Mouse (Mus musculus): Measurements from ENCODE around the gene Brinp2. TPM values are rescaled to one million over a fixed set of nuclear protein-coding genes. Genes with fewer than 3 reads are reported as not detected.

The Brinp2 gene
- polyA plus RNA-seq, 1 experiment = not detected

GRCm38 (mm10) chr1:158244016-158244415 is 112.1 kb downstream of the Brinp2 start:
- Histone ChIP-seq H3K4me2 (ENCODE audit: low read depth) (no peak overlapping the region), H3K79me2 (ENCODE audit: control insufficient read depth, insufficient read depth) (no peaks in the 10 kb centered on the region), H3K4me3 (no peak overlapping the region), H3K27me3 (ENCODE audit: control insufficient read depth, insufficient read depth, insufficient read length) (no peaks in the 10 kb centered on the region), H3ac (ENCODE audit: control insufficient read depth, insufficient read length) (no peak overlapping the region), H3K36me3 (ENCODE audit: control insufficient read depth, insufficient read depth) (no peaks in the 10 kb centered on the region)
- TF ChIP-seq E2F4 (IDR thresholded peaks at IDR 0.05; ENCODE audit: insufficient read depth) = no peak
- no peak for TF ChIP-seq CEBPB (IDR thresholded peaks at IDR 0.05; ENCODE audit: insufficient read depth, poor library complexity, severe bottlenecking)
- TF ChIP-seq REST (IDR thresholded peaks at IDR 0.05; ENCODE audit: insufficient read depth, insufficient read length) = no peak
- TF ChIP-seq TCF3 (IDR thresholded peaks at IDR 0.05; ENCODE audit: insufficient read length, low read depth) = no peak
- no peak for TF ChIP-seq USF1 (IDR thresholded peaks at IDR 0.05; ENCODE audit: low read depth)

GRCm38 (mm10) chr1:158241848-158242556 is 114.1 kb downstream of the Brinp2 start:
- Histone ChIP-seq H3K4me3 (no peak overlapping the region), H3K27me3 (ENCODE audit: control insufficient read depth, insufficient read depth, insufficient read length) (no peaks in the 10 kb centered on the region), H3K79me2 (ENCODE audit: control insufficient read depth, insufficient read depth) (no peaks in the 10 kb centered on the region), H3K36me3 (ENCODE audit: control insufficient read depth, insufficient read depth) (no peaks in the 10 kb centered on the region), H3ac (ENCODE audit: control insufficient read depth, insufficient read length) (no peak overlapping the region), H3K4me2 (ENCODE audit: low read depth) (no peak overlapping the region)
- no peak for TF ChIP-seq REST (IDR thresholded peaks at IDR 0.05; ENCODE audit: insufficient read depth, insufficient read length)
- no peak for TF ChIP-seq USF1 (IDR thresholded peaks at IDR 0.05; ENCODE audit: low read depth)
- TF ChIP-seq SRF (IDR thresholded peaks at IDR 0.05; ENCODE audit: control insufficient read depth, insufficient read length, low read depth) = no peak
- no peak for TF ChIP-seq MAX (IDR thresholded peaks at IDR 0.05; ENCODE audit: low read depth)
- no peak for TF ChIP-seq POLR2A (IDR thresholded peaks at IDR 0.05; ENCODE audit: insufficient read length, low read depth)
- no peak for TF ChIP-seq E2F4 (IDR thresholded peaks at IDR 0.05; ENCODE audit: insufficient read depth)
- TF ChIP-seq TCF3 (IDR thresholded peaks at IDR 0.05; ENCODE audit: insufficient read length, low read depth) = no peak
- no peak for TF ChIP-seq TCF12 (IDR thresholded peaks at IDR 0.05; ENCODE audit: insufficient read depth, poor library complexity, severe bottlenecking)

GRCm38 (mm10) chr1:158239841-158240240 is 116.3 kb downstream of the Brinp2 start:
- no peak overlapping the region for H3ac ChIP-seq (ENCODE audit: control insufficient read depth, insufficient read length)

GRCm38 (mm10) chr1:158238722-158239121 is 117.4 kb downstream of the Brinp2 start:
- H3K4me2 ChIP-seq (ENCODE audit: low read depth) = no peak overlapping the region
- no peak overlapping the region for H3ac ChIP-seq (ENCODE audit: control insufficient read depth, insufficient read length)
- H3K79me2 ChIP-seq (ENCODE audit: control insufficient read depth, insufficient read depth) = no peaks in the 10 kb centered on the region
- H3K27me3 ChIP-seq (ENCODE audit: control insufficient read depth, insufficient read depth, insufficient read length) = no peaks in the 10 kb centered on the region
- TF ChIP-seq TCF12 (IDR thresholded peaks at IDR 0.05; ENCODE audit: insufficient read depth, poor library complexity, severe bottlenecking) (no peak), POLR2AphosphoS2 (IDR thresholded peaks at IDR 0.05; ENCODE audit: insufficient read length, low read depth) (no peak), SRF (IDR thresholded peaks at IDR 0.05; ENCODE audit: control insufficient read depth, insufficient read length, low read depth) (no peak), USF1 (IDR thresholded peaks at IDR 0.05; ENCODE audit: low read depth) (no peak), POLR2A (IDR thresholded peaks at IDR 0.05; ENCODE audit: insufficient read length, low read depth) (no peak), E2F4 (IDR thresholded peaks at IDR 0.05; ENCODE audit: insufficient read depth) (no peak), REST (IDR thresholded peaks at IDR 0.05; ENCODE audit: insufficient read depth, insufficient read length) (no peak), TCF3 (IDR thresholded peaks at IDR 0.05; ENCODE audit: insufficient read length, low read depth) (no peak), MAX (IDR thresholded peaks at IDR 0.05; ENCODE audit: low read depth) (no peak), CEBPB (IDR thresholded peaks at IDR 0.05; ENCODE audit: insufficient read depth, poor library complexity, severe bottlenecking) (no peak), MYOG (IDR thresholded peaks at IDR 0.05; ENCODE audit: control insufficient read depth in 1 of 3, insufficient read depth in 1 of 3, insufficient read length in 2 of 3, low read depth in 2 of 3) (no peak), MYOD1 (IDR thresholded peaks at IDR 0.05; ENCODE audit: control insufficient read depth in 1 of 3, insufficient read length in 2 of 3, low read depth in 2 of 3) (no peak)
- no peak overlapping the region for H3K4me3 ChIP-seq
- H3K36me3 ChIP-seq (ENCODE audit: control insufficient read depth, insufficient read depth) = no peaks in the 10 kb centered on the region

More at GRCm38 (mm10) chr1:158239841-158240240, 116.3 kb downstream of the Brinp2 start:
- H3K4me3 ChIP-seq = no peak overlapping the region
- no peaks in the 10 kb centered on the region for H3K36me3 ChIP-seq (ENCODE audit: control insufficient read depth, insufficient read depth)
- TF ChIP-seq REST (IDR thresholded peaks at IDR 0.05; ENCODE audit: insufficient read depth, insufficient read length) = no peak
- TF ChIP-seq CEBPB (IDR thresholded peaks at IDR 0.05; ENCODE audit: insufficient read depth, poor library complexity, severe bottlenecking) = no peak
- no peak for TF ChIP-seq MYOG (IDR thresholded peaks at IDR 0.05; ENCODE audit: control insufficient read depth in 1 of 3, insufficient read depth in 1 of 3, insufficient read length in 2 of 3, low read depth in 2 of 3)
- TF ChIP-seq SRF (IDR thresholded peaks at IDR 0.05; ENCODE audit: control insufficient read depth, insufficient read length, low read depth) = no peak
- TF ChIP-seq E2F4 (IDR thresholded peaks at IDR 0.05; ENCODE audit: insufficient read depth) = no peak
- no peak for TF ChIP-seq MYOD1 (IDR thresholded peaks at IDR 0.05; ENCODE audit: control insufficient read depth in 1 of 3, insufficient read length in 2 of 3, low read depth in 2 of 3)
- TF ChIP-seq USF1 (IDR thresholded peaks at IDR 0.05; ENCODE audit: low read depth) = no peak
- no peak for TF ChIP-seq POLR2AphosphoS2 (IDR thresholded peaks at IDR 0.05; ENCODE audit: insufficient read length, low read depth)
- no peak for TF ChIP-seq TCF3 (IDR thresholded peaks at IDR 0.05; ENCODE audit: insufficient read length, low read depth)
- TF ChIP-seq TCF12 (IDR thresholded peaks at IDR 0.05; ENCODE audit: insufficient read depth, poor library complexity, severe bottlenecking) = no peak
- TF ChIP-seq POLR2A (IDR thresholded peaks at IDR 0.05; ENCODE audit: insufficient read length, low read depth) = no peak
- no peak for TF ChIP-seq MAX (IDR thresholded peaks at IDR 0.05; ENCODE audit: low read depth)
- H3K79me2 ChIP-seq (ENCODE audit: control insufficient read depth, insufficient read depth) = no peaks in the 10 kb centered on the region
- H3K4me2 ChIP-seq (ENCODE audit: low read depth) = no peak overlapping the region
- no peaks in the 10 kb centered on the region for H3K27me3 ChIP-seq (ENCODE audit: control insufficient read depth, insufficient read depth, insufficient read length)

All from myocyte (in vitro differentiated cells).